Mouse (Mus musculus): Measurements from ENCODE around the gene Stx1b. TPM values are rescaled to one million over a fixed set of nuclear protein-coding genes. Genes with fewer than 3 reads are reported as not detected.

Stx1b gene
- polyA plus RNA-seq, 1 experiment from 2014 or later, result 0.80 TPM

GRCm38 (mm10) chr7:127763642-127764041 is 60.7 kb downstream of the Stx1b start:
- TF ChIP-seq EP300 (optimal IDR thresholded peaks at IDR 0.05) (no peak), CTCF (IDR thresholded peaks at IDR 0.05; ENCODE audit: low read depth) (no peak)
- ATAC-seq (ENCODE audit: low FRiP score, low TSS enrichment) (no peak), DNase-seq (ENCODE audit: low spot score) (no peak)
- Histone ChIP-seq H3K36me3 (ENCODE audit: control insufficient read depth, insufficient read depth, low read length) (0 out of 2 replicates have a peak, but pooled peaks cover 12% of the 10 kb centered on the region), H3K9ac (ENCODE audit: low read length) (no peak overlapping the region), H3K27ac (replicated peaks) (no peak overlapping the region), H3K4me1 (replicated peaks; ENCODE audit: control insufficient read depth, insufficient read depth) (no peaks in the 10 kb centered on the region), H3K9me3 (ENCODE audit: control insufficient read depth, low read length) (no peaks in the 10 kb centered on the region), H3K4me3 (ENCODE audit: low read depth, low read length) (no peak overlapping the region), H3K4me2 (replicated peaks; ENCODE audit: low read depth) (no peak overlapping the region), H3K27me3 (ENCODE audit: control insufficient read depth, insufficient read depth, low read length) (no peaks in the 10 kb centered on the region)
- whole genome bisulfite sequencing, result 88% methylated on average over 4 of the region's 4 CpGs

- 17% methylated on average over 7 of the region's 7 CpGs for WGBS
- ATAC-seq (ENCODE audit: low FRiP score, low TSS enrichment), result peak; percentile 70
- no peak overlapping the region for H3K9ac ChIP-seq (ENCODE audit: low read length)
These were observed 63.3 kb downstream of the Stx1b start for GRCm38 (mm10) chr7:127761026-127761425.

DNA sequence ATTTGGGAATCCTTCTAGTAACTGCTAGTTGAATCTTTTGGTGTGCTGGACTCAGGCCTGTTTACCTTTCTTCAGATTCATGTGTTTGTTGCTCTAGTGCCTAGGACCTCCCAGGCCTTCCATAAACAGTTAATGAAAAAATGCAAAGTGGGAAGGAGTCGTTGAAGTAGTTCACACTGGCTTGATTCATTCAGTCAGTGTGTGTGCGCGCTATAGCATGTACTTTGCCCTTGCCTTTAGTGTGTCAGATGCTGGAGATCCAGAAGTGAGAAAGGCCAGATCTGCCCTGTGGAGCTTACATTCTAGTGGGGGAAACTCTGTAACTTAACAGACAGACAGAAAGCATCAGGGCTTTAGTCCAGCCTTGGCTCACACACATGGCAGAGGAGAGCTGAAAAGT is 63.9 kb downstream of the Stx1b start:
- Histone ChIP-seq H3K9ac (ENCODE audit: low read length) (no peak overlapping the region), H3K9me3 (ENCODE audit: control insufficient read depth, low read length) (no peaks in the 10 kb centered on the region), H3K27ac (replicated peaks) (no peak overlapping the region), H3K4me1 (replicated peaks; ENCODE audit: control insufficient read depth, insufficient read depth) (no peaks in the 10 kb centered on the region), H3K4me2 (replicated peaks; ENCODE audit: low read depth) (no peak overlapping the region), H3K27me3 (ENCODE audit: control insufficient read depth, insufficient read depth, low read length) (no peaks in the 10 kb centered on the region), H3K4me3 (ENCODE audit: low read depth, low read length) (no peak overlapping the region), H3K36me3 (ENCODE audit: control insufficient read depth, insufficient read depth, low read length) (0 out of 2 replicates have a peak, but pooled peaks cover 11% of the 10 kb centered on the region)
- peak; percentile 3; the same call in 1 of the 2 replicates for ATAC-seq (ENCODE audit: low FRiP score, low TSS enrichment)
- WGBS, result 59% methylated on average over 3 of the region's 3 CpGs
- no peak for TF ChIP-seq EP300 (optimal IDR thresholded peaks at IDR 0.05)
- TF ChIP-seq CTCF (IDR thresholded peaks at IDR 0.05; ENCODE audit: low read depth), result no peak
- DNase-seq (ENCODE audit: low spot score), result no peak

More at GRCm38 (mm10) chr7:127761026-127761425, 63.3 kb downstream of the Stx1b start:
- no peaks in the 10 kb centered on the region for H3K27me3 ChIP-seq (ENCODE audit: control insufficient read depth, insufficient read depth, low read length)
- DNase-seq (ENCODE audit: low spot score), result peak; percentile 81
- no peaks in the 10 kb centered on the region for H3K9me3 ChIP-seq (ENCODE audit: control insufficient read depth, low read length)
- H3K27ac ChIP-seq (replicated peaks), result no peak overlapping the region
- H3K4me2 ChIP-seq (replicated peaks; ENCODE audit: low read depth), result no peak overlapping the region
- 0 out of 2 replicates have a peak, but pooled peaks cover 11% of the 10 kb centered on the region for H3K36me3 ChIP-seq (ENCODE audit: control insufficient read depth, insufficient read depth, low read length)
- no peak overlapping the region for H3K4me3 ChIP-seq (ENCODE audit: low read depth, low read length)
- no peaks in the 10 kb centered on the region for H3K4me1 ChIP-seq (replicated peaks; ENCODE audit: control insufficient read depth, insufficient read depth)
- peak; percentile 97 for TF ChIP-seq CTCF (IDR thresholded peaks at IDR 0.05; ENCODE audit: low read depth)
- no peak for TF ChIP-seq EP300 (optimal IDR thresholded peaks at IDR 0.05)

- Histone ChIP-seq H3K4me3 (ENCODE audit: low read depth, low read length) (no peak overlapping the region), H3K36me3 (ENCODE audit: control insufficient read depth, insufficient read depth, low read length) (peaks cover 11% of the 10 kb centered on the region), H3K9me3 (ENCODE audit: control insufficient read depth, low read length) (no peaks in the 10 kb centered on the region), H3K27ac (replicated peaks) (no peak overlapping the region; the same call in 1 of the 2 replicates), H3K4me1 (replicated peaks; ENCODE audit: control insufficient read depth, insufficient read depth) (no peaks in the 10 kb centered on the region), H3K4me2 (replicated peaks; ENCODE audit: low read depth) (no peak overlapping the region), H3K27me3 (ENCODE audit: control insufficient read depth, insufficient read depth, low read length) (no peaks in the 10 kb centered on the region), H3K9ac (ENCODE audit: low read length) (no peak overlapping the region)
- ATAC-seq (ENCODE audit: low FRiP score, low TSS enrichment) (no peak), DNase-seq (ENCODE audit: low spot score) (no peak)
- TF ChIP-seq CTCF (IDR thresholded peaks at IDR 0.05; ENCODE audit: low read depth) (no peak), EP300 (optimal IDR thresholded peaks at IDR 0.05) (no peak)
- 53% methylated on average over 6 of the region's 6 CpGs for WGBS
These were observed 64.6 kb downstream of the Stx1b start for GRCm38 (mm10) chr7:127759716-127760115.

Other genes starting within 250 kb of the Stx1b start
- gene Ccdc189, start 236.0 kb downstream of the Stx1b start, polyA plus RNA-seq (2015; fragmentation: Nextera tagmentation; extraction: Ambion mirVana), result 3.5 and 3.6 TPM in 2 replicates
- 17.1 and 18.7 TPM in 2 replicates for gene Rnf40, start 235.8 kb downstream of the Stx1b start, polyA plus RNA-seq (2015; fragmentation: Nextera tagmentation; extraction: Ambion mirVana)
- 3.6 and 3.7 TPM in 2 replicates for gene Zfp629, start 208.8 kb downstream of the Stx1b start, polyA plus RNA-seq (2015; fragmentation: Nextera tagmentation; extraction: Ambion mirVana)
- 42.2 and 46.8 TPM in 2 replicates for gene Bcl7c, start 115.6 kb downstream of the Stx1b start, polyA plus RNA-seq (2015; fragmentation: Nextera tagmentation; extraction: Ambion mirVana)
- gene Ctf1, start 111.8 kb downstream of the Stx1b start, polyA plus RNA-seq (2015; fragmentation: Nextera tagmentation; extraction: Ambion mirVana), result 13.4 and 14.5 TPM in 2 replicates
- 0.08 and 0.13 TPM in 2 replicates for gene Ctf2, start 92.4 kb downstream of the Stx1b start, polyA plus RNA-seq (2015; fragmentation: Nextera tagmentation; extraction: Ambion mirVana)
- gene Fbxl19, start 80.0 kb downstream of the Stx1b start, polyA plus RNA-seq (2015; fragmentation: Nextera tagmentation; extraction: Ambion mirVana), result 1.1 and 1.9 TPM in 2 replicates
- 18.6 and 20.0 TPM in 2 replicates for gene Orai3, start 54.7 kb downstream of the Stx1b start, polyA plus RNA-seq (2015; fragmentation: Nextera tagmentation; extraction: Ambion mirVana)
- 6.9 and 8.0 TPM in 2 replicates for gene Setd1a, start 47.9 kb downstream of the Stx1b start, polyA plus RNA-seq (2015; fragmentation: Nextera tagmentation; extraction: Ambion mirVana)
- not detected in 2 replicates for gene Gm49388, start 38.9 kb downstream of the Stx1b start, polyA plus RNA-seq (2015; fragmentation: Nextera tagmentation; extraction: Ambion mirVana)
- gene Hsd3b7, start 23.9 kb downstream of the Stx1b start, polyA plus RNA-seq (2015; fragmentation: Nextera tagmentation; extraction: Ambion mirVana), result 31.7 and 32.3 TPM in 2 replicates
- 28.4 and 28.8 TPM in 2 replicates for gene Stx4a, start 255 bp downstream of the Stx1b start, polyA plus RNA-seq (2015; fragmentation: Nextera tagmentation; extraction: Ambion mirVana)
- gene Zfp646, start 51.7 kb upstream of the Stx1b start, polyA plus RNA-seq (2015; fragmentation: Nextera tagmentation; extraction: Ambion mirVana), result 3.6 and 3.8 TPM in 2 replicates
- 6.5 and 6.6 TPM in 2 replicates for gene Zfp668, start 52.3 kb upstream of the Stx1b start, polyA plus RNA-seq (2015; fragmentation: Nextera tagmentation; extraction: Ambion mirVana)
- 0.23 and 0.35 TPM in 2 replicates for gene Prss53, start 66.4 kb upstream of the Stx1b start, polyA plus RNA-seq (2015; fragmentation: Nextera tagmentation; extraction: Ambion mirVana)
- gene Gm21974, start 70.9 kb upstream of the Stx1b start, polyA plus RNA-seq (2015; fragmentation: Nextera tagmentation; extraction: Ambion mirVana), result not detected in 2 replicates
- gene Vkorc1, start 71.1 kb upstream of the Stx1b start, polyA plus RNA-seq (2015; fragmentation: Nextera tagmentation; extraction: Ambion mirVana), result 123 and 130 TPM in 2 replicates
- gene Bckdk, start 79.5 kb upstream of the Stx1b start, polyA plus RNA-seq (2015; fragmentation: Nextera tagmentation; extraction: Ambion mirVana), result 102 and 106 TPM in 2 replicates
- gene Kat8, start 88.0 kb upstream of the Stx1b start, polyA plus RNA-seq (2015; fragmentation: Nextera tagmentation; extraction: Ambion mirVana), result 15.1 and 16.6 TPM in 2 replicates
- 77.4 and 85.3 TPM in 2 replicates for gene Prss8, start 105.6 kb upstream of the Stx1b start, polyA plus RNA-seq (2015; fragmentation: Nextera tagmentation; extraction: Ambion mirVana)
- gene Prss36, start 122.2 kb upstream of the Stx1b start, polyA plus RNA-seq (2015; fragmentation: Nextera tagmentation; extraction: Ambion mirVana), result 9.1 and 9.7 TPM in 2 replicates
- 124 and 130 TPM in 2 replicates for gene Fus, start 142.9 kb upstream of the Stx1b start, polyA plus RNA-seq (2015; fragmentation: Nextera tagmentation; extraction: Ambion mirVana)
- gene Pycard, start 169.3 kb upstream of the Stx1b start, polyA plus RNA-seq (2015; fragmentation: Nextera tagmentation; extraction: Ambion mirVana), result 266 and 273 TPM in 2 replicates
- 0.38 and 0.52 TPM in 2 replicates for gene Trim72, start 179.4 kb upstream of the Stx1b start, polyA plus RNA-seq (2015; fragmentation: Nextera tagmentation; extraction: Ambion mirVana)
- 0.91 and 0.99 TPM in 2 replicates for gene Itgam, start 238.1 kb upstream of the Stx1b start, polyA plus RNA-seq (2015; fragmentation: Nextera tagmentation; extraction: Ambion mirVana)
- gene Gm49368, start 238.1 kb upstream of the Stx1b start, polyA plus RNA-seq (2015; fragmentation: Nextera tagmentation; extraction: Ambion mirVana), result not detected in 2 replicates